Mouse (Mus musculus) hindbrain, embryonic 16.5 days (tissue): ENCODE results near the gene H2-Aa. TPM values are rescaled to one million over a fixed set of nuclear protein-coding genes. Genes with fewer than 3 reads are reported as not detected.

Experiments
- ATAC-seq: fragments of 200-750 bp; cut with Nextera tagmentation; 2 replicates; pipeline ENCODE4 v1.8.0; 2017; ENCODE audit warnings: moderate TSS enrichment, moderate library complexity
- H3K27ac ChIP-seq: fragments of 300-500 bp; sonication (generic); 2 replicates; pipeline ENCODE4 v1.5.1; 2014; ENCODE audit warnings: low read depth, mild to moderate bottlenecking, control low read depth, low read length, moderate library complexity
- H3K27me3 ChIP-seq: fragments of 300-500 bp; sonication (generic); replicated peaks from 2 replicates; pipeline ENCODE4 v1.6.1; 2014; ENCODE audit warnings: low read length; ENCODE audit not compliant: control insufficient read depth, insufficient read depth
- H3K36me3 ChIP-seq: fragments of 300-500 bp; sonication (generic); 2 replicates; pipeline ENCODE4 v1.6.1; 2014; ENCODE audit warnings: mild to moderate bottlenecking, low read length, moderate library complexity, mixed read lengths; ENCODE audit not compliant: control insufficient read depth, insufficient read depth
- H3K4me1 ChIP-seq: fragments of 300-500 bp; sonication (generic); 2 replicates; pipeline ENCODE4 v1.6.1; 2014; ENCODE audit warnings: low read depth, low read length; ENCODE audit not compliant: control insufficient read depth, insufficient read depth
- H3K4me2 ChIP-seq: fragments of 300-500 bp; sonication (generic); 2 replicates; pipeline ENCODE4 v1.6.1; 2014; ENCODE audit warnings: mild to moderate bottlenecking, low read length, control low read depth, moderate library complexity
- H3K4me3 ChIP-seq: fragments of 300-500 bp; sonication (generic); 2 replicates; pipeline ENCODE4 v1.5.1; 2014; ENCODE audit warnings: mild to moderate bottlenecking, low read length, control low read depth, moderate library complexity
- H3K9ac ChIP-seq: fragments of 300-500 bp; sonication (generic); 2 replicates; pipeline ENCODE4 v1.6.1; 2014; ENCODE audit warnings: low read depth, mild to moderate bottlenecking, control low read depth, low read length, moderate library complexity
- H3K9me3 ChIP-seq: fragments of 300-500 bp; sonication (generic); 2 replicates; pipeline ENCODE4 v1.6.1; 2014; ENCODE audit warnings: mild to moderate bottlenecking, low read length, moderate library complexity; ENCODE audit not compliant: control insufficient read depth
- WGBS: fragments of 180-500 bp; shearing (Covaris S2); extraction: QIAGEN DNeasy Blood & Tissue Kit; methylation state at CpG from one replicate; pipeline ENCODE4 v1.1.7; 2014; 5-methylcytosine and 5-hydroxymethylcytosine counted together
- polyA plus RNA-seq: library from polyadenylated mRNA; unstranded; fragments of >200 nt; fragmentation: Nextera tagmentation; extraction: Ambion mirVana; gene quantifications from 2 replicates; pipeline ENCODE4 v1.2.1, GENCODE M21; 2015

The H2-Aa gene
- polyA plus RNA-seq, 1 experiment from 2014 or later = 0.59 TPM

- H3K27ac ChIP-seq = no peak overlapping the region
- H3K4me2 ChIP-seq = no peak overlapping the region
- H3K4me1 ChIP-seq = no peaks in the 10 kb centered on the region
- H3K9ac ChIP-seq = no peak overlapping the region
- WGBS = 91% methylated on average over 4 of the region's 4 CpGs
- H3K4me3 ChIP-seq = no peak overlapping the region
- ATAC-seq = no peak
- H3K27me3 ChIP-seq = no peaks in the 10 kb centered on the region
- H3K9me3 ChIP-seq = no peaks in the 10 kb centered on the region
- H3K36me3 ChIP-seq = no peaks in the 10 kb centered on the region
These were observed 4.9 kb upstream of the H2-Aa start for GRCm38 (mm10) chr17:34292570-34292969.

GRCm38 (mm10) chr17:34291609-34292008 lies 4.0 kb upstream of the H2-Aa start:
- H3K4me1 ChIP-seq = no peaks in the 10 kb centered on the region
- H3K27me3 ChIP-seq = no peaks in the 10 kb centered on the region
- 0 out of 2 replicates have a peak overlapping the region, but pooled peaks have one; percentile 2 for H3K4me2 ChIP-seq
- 16% methylated on average over 8 of the region's 8 CpGs for WGBS
- H3K9ac ChIP-seq = no peak overlapping the region
- no peak overlapping the region for H3K27ac ChIP-seq
- H3K4me3 ChIP-seq = no peak overlapping the region
- peak; percentile 92 for ATAC-seq
- no peaks in the 10 kb centered on the region for H3K36me3 ChIP-seq
- H3K9me3 ChIP-seq = no peaks in the 10 kb centered on the region

DNA sequence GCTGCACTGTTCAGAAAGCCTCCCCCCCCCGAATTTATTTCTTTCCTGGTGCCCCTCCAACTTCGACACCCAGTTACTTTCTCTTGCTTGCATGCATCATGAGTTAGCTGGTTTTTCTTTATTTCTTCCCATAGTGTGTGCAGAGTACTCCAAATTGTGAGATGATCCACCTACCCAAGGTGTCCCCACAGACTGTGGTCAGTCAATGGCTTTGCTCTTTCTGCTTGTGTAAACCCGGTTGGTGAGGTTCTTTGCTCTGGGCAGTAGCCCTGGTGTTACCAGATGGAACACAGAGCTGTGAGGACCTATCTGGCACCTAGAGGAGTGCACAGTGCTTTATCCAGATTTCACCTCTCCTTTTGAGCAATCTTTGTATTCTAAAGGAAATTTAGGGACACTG lies 508 bp upstream of the H2-Aa start:
- Histone ChIP-seq H3K9ac (no peak overlapping the region), H3K4me2 (no peak overlapping the region), H3K27ac (no peak overlapping the region), H3K36me3 (no peaks in the 10 kb centered on the region), H3K9me3 (no peaks in the 10 kb centered on the region), H3K4me1 (no peaks in the 10 kb centered on the region), H3K4me3 (no peak overlapping the region), H3K27me3 (no peaks in the 10 kb centered on the region)
- ATAC-seq = no peak
- WGBS = 75% methylated on average over 3 of the region's 3 CpGs

- WGBS = 72% methylated on average over 6 of the region's 6 CpGs
- H3K4me2 ChIP-seq = no peak overlapping the region
These were observed 624 bp downstream of the H2-Aa start for GRCm38 (mm10) chr17:34286999-34287398.

DNA sequence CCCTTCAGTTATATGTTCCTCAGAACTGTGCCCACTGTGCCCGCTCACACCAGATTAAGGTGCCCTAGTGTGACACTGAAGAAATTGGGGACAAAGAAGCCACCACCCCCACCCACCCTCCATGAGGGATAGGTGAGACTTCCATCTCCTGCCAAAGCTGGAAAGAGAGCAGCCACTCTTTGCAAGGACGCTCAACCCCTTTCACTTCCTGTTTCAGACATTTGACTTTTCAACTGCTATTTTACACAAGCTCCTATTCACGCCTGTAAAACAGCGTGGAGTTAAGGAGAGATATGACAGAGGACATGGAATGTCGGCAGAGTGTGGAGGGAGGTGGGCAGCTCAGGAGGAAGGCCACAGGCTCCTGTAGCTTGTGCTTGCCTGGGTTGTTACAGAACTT lies 1.1 kb downstream of the H2-Aa start:
- Histone ChIP-seq H3K4me2 (no peak overlapping the region), H3K27me3 (no peaks in the 10 kb centered on the region), H3K36me3 (no peaks in the 10 kb centered on the region), H3K27ac (no peak overlapping the region), H3K9me3 (no peaks in the 10 kb centered on the region), H3K4me1 (no peaks in the 10 kb centered on the region), H3K9ac (no peak overlapping the region), H3K4me3 (no peak overlapping the region)
- ATAC-seq = no peak
- WGBS = 83% methylated on average over 5 of the region's 5 CpGs

More at GRCm38 (mm10) chr17:34286999-34287398, 624 bp downstream of the H2-Aa start:
- Histone ChIP-seq H3K9ac (no peak overlapping the region), H3K9me3 (no peaks in the 10 kb centered on the region), H3K36me3 (no peaks in the 10 kb centered on the region), H3K27me3 (no peaks in the 10 kb centered on the region), H3K4me3 (no peak overlapping the region), H3K4me1 (no peaks in the 10 kb centered on the region), H3K27ac (no peak overlapping the region)
- no peak for ATAC-seq

- Histone ChIP-seq H3K27ac (no peak overlapping the region), H3K27me3 (no peaks in the 10 kb centered on the region; the same call in 1 of the 2 replicates), H3K9ac (no peak overlapping the region), H3K4me3 (no peak overlapping the region), H3K4me1 (no peaks in the 10 kb centered on the region), H3K4me2 (no peak overlapping the region), H3K36me3 (no peaks in the 10 kb centered on the region), H3K9me3 (no peaks in the 10 kb centered on the region)
- 45% methylated on average over 4 of the region's 4 CpGs for WGBS
- no peak for ATAC-seq
These were observed 1.8 kb downstream of the H2-Aa start for GRCm38 (mm10) chr17:34285848-34286247.

DNA sequence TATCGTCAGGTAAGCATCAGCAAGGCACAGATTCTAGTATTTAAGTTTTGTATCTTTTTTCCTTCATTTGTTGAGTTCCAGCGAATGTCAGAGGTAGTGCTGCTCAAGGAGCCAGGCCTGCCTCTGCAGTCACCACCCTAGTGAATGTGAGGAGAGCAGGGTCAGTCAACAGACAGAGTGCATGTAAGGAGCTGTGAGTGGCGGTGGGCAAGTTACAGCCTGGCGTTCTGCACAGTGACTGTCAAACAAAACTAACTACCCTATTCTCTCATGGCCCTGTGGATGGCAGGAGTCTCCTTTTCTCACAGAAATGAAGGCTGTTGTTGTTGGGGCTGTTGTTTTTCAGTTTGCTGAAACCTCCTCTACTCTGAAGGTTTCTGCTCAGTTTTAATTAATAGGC lies 2.3 kb downstream of the H2-Aa start:
- 86% methylated on average over 4 of the region's 4 CpGs for WGBS
- Histone ChIP-seq H3K27ac (no peak overlapping the region), H3K4me2 (no peak overlapping the region), H3K36me3 (no peaks in the 10 kb centered on the region), H3K4me3 (no peak overlapping the region), H3K9me3 (no peaks in the 10 kb centered on the region), H3K27me3 (no peaks in the 10 kb centered on the region; the same call in 1 of the 2 replicates), H3K4me1 (no peaks in the 10 kb centered on the region), H3K9ac (no peak overlapping the region)
- ATAC-seq = no peak

DNA sequence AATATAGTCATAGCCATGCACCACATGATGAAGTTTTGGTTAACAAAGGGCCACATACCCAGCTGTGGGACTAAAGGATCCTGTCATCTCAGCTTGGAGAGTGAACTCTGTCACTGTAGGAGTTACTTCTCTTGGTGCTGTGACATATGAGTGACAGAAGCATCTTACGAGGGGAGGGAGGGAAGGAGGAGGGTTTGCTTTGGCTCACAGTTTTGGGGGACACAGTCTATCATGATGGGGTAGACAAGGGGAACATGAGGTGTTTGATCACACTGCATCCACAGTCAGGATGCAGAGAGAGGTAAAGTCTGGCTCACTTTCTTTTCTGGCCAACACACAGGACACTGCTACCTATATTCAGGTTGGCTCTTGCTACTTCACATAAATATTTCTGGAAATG lies 5.8 kb downstream of the H2-Aa start:
- H3K27ac ChIP-seq = no peak overlapping the region
- no peak overlapping the region for H3K4me3 ChIP-seq
- H3K27me3 ChIP-seq = no peaks in the 10 kb centered on the region; the same call in 1 of the 2 replicates
- H3K9me3 ChIP-seq = no peaks in the 10 kb centered on the region; the same call in 1 of the 2 replicates
- ATAC-seq = no peak
- no peaks in the 10 kb centered on the region for H3K36me3 ChIP-seq
- no peak overlapping the region for H3K9ac ChIP-seq
- no peaks in the 10 kb centered on the region for H3K4me1 ChIP-seq
- H3K4me2 ChIP-seq = no peak overlapping the region
- 89% methylated on average over 1 of the region's 1 CpGs for WGBS

DNA sequence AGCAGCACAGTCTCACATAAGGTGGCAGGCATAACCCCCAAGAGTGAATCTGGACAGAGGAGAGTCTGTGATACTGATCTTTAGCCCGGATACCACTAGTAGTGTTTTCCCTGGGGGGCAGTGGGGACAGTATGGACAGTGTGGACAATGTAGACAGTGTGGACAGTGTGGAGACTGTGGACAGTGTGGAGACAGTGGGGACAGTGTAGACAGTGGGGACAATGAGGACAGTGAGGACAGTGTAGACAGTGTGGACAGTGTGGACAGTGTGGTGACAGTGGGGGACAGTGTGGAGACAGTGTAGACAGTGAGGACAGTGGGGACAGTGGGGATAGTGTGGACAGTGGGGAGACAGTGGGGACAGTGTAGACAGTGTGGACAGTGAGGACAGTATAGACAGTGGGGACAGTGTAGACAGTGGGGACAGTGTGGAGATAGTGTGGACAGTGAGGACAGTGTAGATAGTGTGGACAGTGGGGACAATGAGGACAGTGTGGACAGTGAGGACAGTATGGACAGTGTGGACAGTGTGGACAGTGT lies 7.1 kb downstream of the H2-Aa start:
- ATAC-seq = no peak
- 60% methylated on average over 1 of the region's 1 CpGs for WGBS
- Histone ChIP-seq H3K27ac (no peak overlapping the region), H3K9me3 (peaks cover 2% of the 10 kb centered on the region; the same call in 1 of the 2 replicates), H3K9ac (no peak overlapping the region), H3K27me3 (no peaks in the 10 kb centered on the region; the same call in 1 of the 2 replicates), H3K4me2 (no peak overlapping the region), H3K4me1 (no peaks in the 10 kb centered on the region), H3K36me3 (no peaks in the 10 kb centered on the region), H3K4me3 (no peak overlapping the region)
